Mouse (Mus musculus) lung, embryonic 14.5 days (tissue): Measurements from ENCODE around the gene Ehd2. TPM values are rescaled to one million over a fixed set of nuclear protein-coding genes. Genes with fewer than 3 reads are reported as not detected.

ENCODE experiments used
- ATAC-seq: fragments of 200-750 bp; cut with Nextera tagmentation; 2 replicates; pipeline ENCODE4 v1.8.0; 2017; ENCODE audit warnings: mild to moderate bottlenecking, moderate TSS enrichment, moderate library complexity; ENCODE audit not compliant: insufficient read depth
- DNase-seq: peaks from one replicate; pipeline ENCODE4 v3.0.0-alpha.2; 2015
- H3K27ac ChIP-seq: fragments of 300-500 bp; sonication (generic); 2 replicates; pipeline ENCODE4 v1.5.1; 2014; ENCODE audit warnings: low read depth, mild to moderate bottlenecking, moderate library complexity
- H3K27me3 ChIP-seq: fragments of 300-500 bp; sonication (generic); 2 replicates; pipeline ENCODE4 v1.6.1; 2014; ENCODE audit warnings: low read length, control low read depth; ENCODE audit not compliant: insufficient read depth
- H3K36me3 ChIP-seq: fragments of 300-500 bp; sonication (generic); 2 replicates; pipeline ENCODE4 v1.6.1; 2014; ENCODE audit warnings: control low read depth; ENCODE audit not compliant: insufficient read depth
- H3K4me1 ChIP-seq: fragments of 300-500 bp; sonication (generic); 2 replicates; pipeline ENCODE4 v1.6.1; 2014; ENCODE audit warnings: antibody characterized with exemption, control low read depth; ENCODE audit not compliant: insufficient read depth
- H3K4me2 ChIP-seq: fragments of 300-500 bp; sonication (generic); 2 replicates; pipeline ENCODE4 v1.6.1; 2014; ENCODE audit warnings: mild to moderate bottlenecking
- H3K4me3 ChIP-seq: fragments of 300-500 bp; sonication (generic); 2 replicates; pipeline ENCODE4 v1.5.1; 2014; ENCODE audit warnings: low read depth, low read length
- H3K9ac ChIP-seq: fragments of 300-500 bp; sonication (generic); 2 replicates; pipeline ENCODE4 v1.6.1; 2014
- H3K9me3 ChIP-seq: fragments of 300-500 bp; sonication (generic); 2 replicates; pipeline ENCODE4 v1.6.1; 2016; ENCODE audit warnings: low read depth, low read length, control low read depth
- CTCF ChIP-seq: IDR thresholded peaks from 2 replicates; pipeline ENCODE4 v1.5.1; 2016; ENCODE audit warnings: antibody characterized with exemption, low read depth
- WGBS: fragments of 180-500 bp; shearing (Covaris S2); extraction: QIAGEN DNeasy Blood & Tissue Kit; methylation state at CpG from one replicate; pipeline ENCODE4 v1.1.7; 2014; 5-methylcytosine and 5-hydroxymethylcytosine counted together
- polyA plus RNA-seq: library from polyadenylated mRNA; unstranded; fragments of >200 nt; fragmentation: Nextera tagmentation; extraction: Ambion mirVana; gene quantifications from 2 replicates; pipeline ENCODE4 v1.2.1, GENCODE M21; 2014

Ehd2 gene
- polyA plus RNA-seq, 1 experiment from 2014 or later, result 61.2 TPM

DNA sequence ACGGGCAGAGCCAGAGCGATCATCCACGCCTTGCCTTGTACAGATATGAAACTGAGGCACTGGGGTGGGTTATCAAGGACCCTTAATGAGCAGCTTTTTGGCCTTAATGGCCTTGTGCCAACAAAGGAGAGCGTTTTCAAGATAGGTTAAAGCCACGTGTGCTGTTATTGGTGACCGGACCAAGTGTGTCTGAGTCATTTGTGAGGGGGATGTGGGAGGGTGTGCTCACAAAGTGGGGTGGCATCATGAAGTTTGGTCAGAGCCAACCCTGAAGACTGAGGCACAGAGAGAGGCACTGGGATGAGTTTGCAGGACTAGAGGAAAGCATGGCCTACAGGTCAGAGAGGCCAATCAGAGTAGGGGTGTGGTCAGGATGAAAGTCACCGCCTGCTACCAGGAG is 12.9 kb downstream of the Ehd2 start:
- ATAC-seq (peak; percentile 21), DNase-seq (no peak)
- WGBS, result 84% methylated on average over 7 of the region's 7 CpGs
- Histone ChIP-seq H3K4me2 (no peak overlapping the region), H3K27me3 (no peaks in the 10 kb centered on the region), H3K36me3 (peaks cover 93% of the 10 kb centered on the region), H3K27ac (peak overlapping the region; percentile 6; the same call in 1 of the 2 replicates), H3K9me3 (no peaks in the 10 kb centered on the region), H3K4me1 (no peaks in the 10 kb centered on the region), H3K4me3 (no peak overlapping the region), H3K9ac (no peak overlapping the region)
- TF ChIP-seq CTCF, result no peak

DNA sequence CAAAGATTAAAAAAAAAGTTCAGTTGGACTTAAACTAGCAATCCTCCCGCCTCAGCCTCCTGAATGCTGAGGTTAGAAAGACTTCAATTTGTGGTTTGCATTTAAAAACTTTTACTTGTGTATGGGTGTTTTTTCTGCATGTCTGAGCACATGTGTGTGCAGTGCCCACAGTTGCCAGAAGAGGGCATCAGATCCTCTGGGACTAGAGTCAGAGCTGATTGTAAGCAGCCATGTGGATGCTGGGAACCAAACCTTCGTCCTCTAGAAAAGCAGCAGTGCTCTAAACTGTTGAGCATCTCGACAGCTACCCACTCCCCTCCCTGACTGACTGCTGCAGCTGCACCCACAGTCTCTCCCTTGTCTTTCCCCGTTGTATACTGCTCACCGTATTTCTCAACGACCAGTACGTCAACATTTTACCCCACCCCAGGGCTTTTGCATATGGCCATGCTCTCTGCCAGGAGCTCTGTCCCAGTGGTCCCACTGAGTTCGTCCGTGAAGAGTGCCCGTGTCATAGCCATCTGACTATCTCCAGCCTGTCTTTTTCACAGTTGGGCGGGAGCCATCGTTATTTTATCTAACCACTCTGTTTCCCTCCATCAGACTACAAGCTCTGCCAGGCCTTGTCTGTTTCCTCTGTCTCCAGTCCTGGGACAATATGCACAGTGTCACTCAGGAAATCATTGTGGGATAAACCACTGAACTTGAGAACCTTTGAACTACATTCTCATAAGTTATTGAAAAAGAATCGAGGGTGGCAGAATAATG is 13.9 kb downstream of the Ehd2 start:
- H3K27me3 ChIP-seq, result no peaks in the 10 kb centered on the region
- DNase-seq (peak; percentile 48), ATAC-seq (no peak)
- no peaks in the 10 kb centered on the region for H3K9me3 ChIP-seq
- no peak overlapping the region for H3K4me3 ChIP-seq
- no peak overlapping the region for H3K9ac ChIP-seq
- H3K27ac ChIP-seq, result no peak overlapping the region
- H3K36me3 ChIP-seq, result peaks cover 89% of the 10 kb centered on the region
- H3K4me1 ChIP-seq, result no peaks in the 10 kb centered on the region
- no peak overlapping the region for H3K4me2 ChIP-seq
- WGBS, result 87% methylated on average over 13 of the region's 13 CpGs
- TF ChIP-seq CTCF, result peak; percentile 49

DNA sequence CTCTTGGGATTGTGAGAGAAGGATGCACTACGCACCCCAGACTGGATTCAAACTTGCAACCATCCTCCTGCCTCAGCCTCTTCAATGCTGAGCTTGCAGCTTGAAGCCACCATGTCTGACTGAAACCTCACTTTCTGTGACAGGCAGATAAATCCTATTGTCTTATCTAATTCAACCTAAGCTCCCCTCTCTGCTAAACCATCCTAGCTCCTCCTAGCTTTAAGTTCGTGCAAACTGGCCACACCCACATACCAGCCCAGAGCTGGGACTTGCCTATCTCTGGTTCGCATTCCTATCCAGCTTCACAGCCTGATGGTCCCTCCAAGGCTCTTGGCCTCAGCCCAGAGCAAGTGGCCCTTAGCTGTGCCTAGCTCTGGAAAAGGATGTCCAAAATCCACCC is 15.0 kb downstream of the Ehd2 start:
- 46% methylated on average over 3 of the region's 3 CpGs for WGBS
- no peak overlapping the region for H3K9ac ChIP-seq
- H3K27me3 ChIP-seq, result no peaks in the 10 kb centered on the region
- H3K4me3 ChIP-seq, result no peak overlapping the region
- no peak for TF ChIP-seq CTCF
- no peaks in the 10 kb centered on the region for H3K4me1 ChIP-seq
- no peaks in the 10 kb centered on the region for H3K9me3 ChIP-seq
- peaks cover 78% of the 10 kb centered on the region for H3K36me3 ChIP-seq
- no peak overlapping the region for H3K4me2 ChIP-seq
- ATAC-seq, result no peak
- DNase-seq, result no peak
- no peak overlapping the region for H3K27ac ChIP-seq

DNA sequence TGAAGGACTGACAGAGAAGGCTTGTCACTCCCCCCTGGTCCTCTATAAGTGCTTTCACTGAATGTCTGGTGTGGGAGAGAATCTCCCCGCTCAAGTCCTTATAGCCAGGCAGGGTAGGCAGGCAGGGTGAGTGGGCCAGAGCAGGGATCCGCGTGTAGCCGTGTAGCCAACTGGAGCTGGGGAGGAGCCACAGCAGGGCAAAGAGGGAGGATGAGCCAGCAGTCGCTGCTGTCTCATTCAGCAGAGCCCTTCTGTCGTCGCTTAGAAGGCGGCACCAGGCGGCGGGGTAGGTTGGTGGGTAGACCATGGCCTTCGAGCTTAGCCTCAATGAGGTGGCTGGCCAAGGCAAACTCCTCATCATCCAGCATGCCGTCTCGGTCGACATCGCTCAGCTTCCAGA is 17.4 kb downstream of the Ehd2 start:
- no peaks in the 10 kb centered on the region for H3K27me3 ChIP-seq
- H3K4me1 ChIP-seq, result no peaks in the 10 kb centered on the region
- H3K9ac ChIP-seq, result no peak overlapping the region
- H3K4me3 ChIP-seq, result no peak overlapping the region
- peaks cover 54% of the 10 kb centered on the region for H3K36me3 ChIP-seq
- 78% methylated on average over 15 of the region's 15 CpGs for WGBS
- no peak overlapping the region for H3K4me2 ChIP-seq
- DNase-seq (no peak), ATAC-seq (no peak)
- no peaks in the 10 kb centered on the region for H3K9me3 ChIP-seq
- no peak for TF ChIP-seq CTCF
- H3K27ac ChIP-seq, result no peak overlapping the region

DNA sequence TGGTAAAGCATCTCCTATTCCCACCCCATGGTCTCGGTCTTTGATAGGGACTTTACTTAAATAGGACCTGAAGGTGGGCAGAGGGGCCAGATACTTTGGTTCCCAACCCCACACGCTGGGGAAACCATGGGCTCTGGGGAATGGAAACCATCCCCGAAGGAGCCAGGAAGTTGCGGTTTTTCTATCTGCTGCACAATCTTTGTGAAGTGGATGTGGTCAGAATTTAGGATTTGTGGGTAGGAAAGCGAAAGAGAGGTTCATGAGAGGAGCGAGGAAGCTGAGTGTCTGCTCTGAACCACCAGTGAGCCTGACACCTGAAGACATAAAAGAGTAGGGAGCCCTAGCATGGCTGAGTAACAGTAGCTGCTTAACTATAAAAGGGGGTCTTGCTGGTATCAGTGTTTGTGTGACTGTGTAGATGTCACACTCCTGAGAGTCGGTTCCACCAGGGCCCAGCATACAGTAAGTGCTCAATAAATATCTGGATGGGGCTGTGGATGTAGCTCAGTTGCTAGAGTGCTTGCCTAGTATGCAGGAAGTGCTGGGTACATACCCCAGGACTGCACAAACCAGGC is 18.1 kb downstream of the Ehd2 start:
- Histone ChIP-seq H3K27ac (peak overlapping the region; percentile 32; the same call in 1 of the 2 replicates), H3K36me3 (peaks cover 51% of the 10 kb centered on the region), H3K4me1 (no peaks in the 10 kb centered on the region), H3K9me3 (no peaks in the 10 kb centered on the region), H3K4me3 (no peak overlapping the region), H3K9ac (no peak overlapping the region), H3K27me3 (no peaks in the 10 kb centered on the region), H3K4me2 (peak overlapping the region; percentile 57; the same call in 1 of the 2 replicates)
- DNase-seq, result no peak
- no peak for ATAC-seq
- no peak for TF ChIP-seq CTCF
- WGBS, result 76% methylated on average over 7 of the region's 7 CpGs

DNA sequence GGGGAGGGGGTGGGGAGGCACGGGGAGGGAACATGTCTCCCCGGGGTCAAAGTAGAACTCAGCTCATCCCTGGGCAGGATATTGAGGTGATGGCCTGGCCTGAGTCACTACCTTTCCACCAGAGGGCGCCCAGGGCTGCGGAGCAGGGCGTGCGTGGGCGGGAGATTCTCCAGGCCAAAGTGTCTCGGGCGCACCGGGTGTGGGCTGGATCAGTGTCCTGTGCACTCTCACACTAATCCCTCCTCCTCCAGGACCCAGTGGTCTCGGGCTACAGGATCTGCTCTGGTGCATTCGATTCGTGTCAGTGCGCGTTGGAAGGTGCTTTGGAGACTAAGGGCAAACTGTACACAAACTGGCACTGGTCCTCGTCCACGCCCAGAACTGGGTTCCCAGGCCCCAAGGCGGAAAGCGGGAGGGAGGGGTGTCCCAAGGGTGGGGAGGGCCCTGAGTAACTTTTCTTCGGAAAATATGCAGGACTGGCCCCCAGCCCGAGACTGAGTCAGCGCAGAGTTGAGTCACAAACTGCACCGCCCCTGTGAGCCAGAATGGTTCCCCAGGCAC is 18.9 kb downstream of the Ehd2 start:
- peak overlapping the region; percentile 48; the same call in 1 of the 2 replicates for H3K27ac ChIP-seq
- peak; percentile 92 for TF ChIP-seq CTCF
- peak overlapping the region; percentile 57 for H3K4me2 ChIP-seq
- DNase-seq (peak; percentile 89), ATAC-seq (peak; percentile 66)
- WGBS, result 2% methylated on average over 23 of the region's 23 CpGs
- 0 out of 2 replicates have a peak overlapping the region, but pooled peaks have one; percentile 24 for H3K9ac ChIP-seq
- no peaks in the 10 kb centered on the region for H3K9me3 ChIP-seq
- no peaks in the 10 kb centered on the region for H3K4me1 ChIP-seq
- H3K4me3 ChIP-seq, result peak overlapping the region; percentile 19
- no peaks in the 10 kb centered on the region for H3K27me3 ChIP-seq
- H3K36me3 ChIP-seq, result peaks cover 51% of the 10 kb centered on the region

GRCm38 (mm10) chr7:15947653-15948260 is 19.6 kb downstream of the Ehd2 start:
- DNase-seq (no peak), ATAC-seq (no peak)
- Histone ChIP-seq H3K9me3 (no peaks in the 10 kb centered on the region), H3K27me3 (no peaks in the 10 kb centered on the region), H3K9ac (no peak overlapping the region), H3K4me1 (no peaks in the 10 kb centered on the region), H3K4me2 (no peak overlapping the region), H3K36me3 (peaks cover 51% of the 10 kb centered on the region), H3K27ac (no peak overlapping the region), H3K4me3 (peak overlapping the region; percentile 19; the same call in 1 of the 2 replicates)
- 43% methylated on average over 4 of the region's 4 CpGs for WGBS
- TF ChIP-seq CTCF, result no peak
